Mouse (Mus musculus) intestine, embryonic 16.5 days (tissue): ENCODE results near the gene Rasa4. TPM values are rescaled to one million over a fixed set of nuclear protein-coding genes. Genes with fewer than 3 reads are reported as not detected.
"Not testable (repeated sequence)": the region's sequence is repeated elsewhere in the genome, so short reads cannot be mapped to it uniquely, and the experiment has no call there.

ENCODE experiments used
- ATAC-seq: fragments of 200-750 bp; cut with Nextera tagmentation; 2 replicates; pipeline ENCODE4 v1.8.0; 2017; ENCODE audit warnings: moderate TSS enrichment, moderate library complexity
- H3K27ac ChIP-seq: fragments of 300-500 bp; sonication (generic); 2 replicates; pipeline ENCODE4 v1.5.1; 2014; ENCODE audit warnings: mild to moderate bottlenecking, low read length
- H3K27me3 ChIP-seq: fragments of 300-500 bp; sonication (generic); replicated peaks from 2 replicates; pipeline ENCODE4 v1.6.1; 2014; ENCODE audit warnings: low read length, control low read depth, mixed read lengths; ENCODE audit not compliant: control insufficient read depth, insufficient read depth
- H3K36me3 ChIP-seq: fragments of 300-500 bp; sonication (generic); 2 replicates; pipeline ENCODE4 v1.6.1; 2014; ENCODE audit warnings: low read length, control low read depth; ENCODE audit not compliant: control insufficient read depth, insufficient read depth
- H3K4me1 ChIP-seq: fragments of 300-500 bp; sonication (generic); 2 replicates; pipeline ENCODE4 v1.6.1; 2014; ENCODE audit warnings: low read length, control low read depth, mixed read lengths; ENCODE audit not compliant: control insufficient read depth, insufficient read depth
- H3K4me2 ChIP-seq: fragments of 300-500 bp; sonication (generic); 2 replicates; pipeline ENCODE4 v1.6.1; 2014; ENCODE audit warnings: low read depth, low read length, control low read depth
- H3K4me3 ChIP-seq: fragments of 300-500 bp; sonication (generic); 2 replicates; pipeline ENCODE4 v1.5.1; 2014; ENCODE audit warnings: mild to moderate bottlenecking, low read length
- H3K9ac ChIP-seq: fragments of 300-500 bp; sonication (generic); 2 replicates; pipeline ENCODE4 v1.6.1; 2014; ENCODE audit warnings: low read depth, low read length
- H3K9me3 ChIP-seq: fragments of 300-500 bp; sonication (generic); 2 replicates; pipeline ENCODE4 v1.6.1; 2016; ENCODE audit warnings: low read length, control low read depth; ENCODE audit not compliant: control insufficient read depth
- WGBS: fragments of 180-500 bp; shearing (Covaris S2); extraction: QIAGEN DNeasy Blood & Tissue Kit; methylation state at CpG from one replicate; pipeline ENCODE4 v1.1.7; 2014; 5-methylcytosine and 5-hydroxymethylcytosine counted together
- polyA plus RNA-seq: library from polyadenylated mRNA; unstranded; fragments of >200 nt; fragmentation: Nextera tagmentation; extraction: Ambion mirVana; gene quantifications from 2 replicates; pipeline ENCODE4 v1.2.1, GENCODE M21; 2015

Gene Rasa4
- polyA plus RNA-seq, 1 experiment from 2014 or later = 18.5 TPM

- Histone ChIP-seq H3K27ac (no peak overlapping the region), H3K4me1 (peaks cover 11% of the 10 kb centered on the region; the same call in 1 of the 2 replicates), H3K9me3 (no peaks in the 10 kb centered on the region), H3K36me3 (no peaks in the 10 kb centered on the region), H3K4me2 (no peak overlapping the region), H3K9ac (no peak overlapping the region), H3K4me3 (no peak overlapping the region), H3K27me3 (no peaks in the 10 kb centered on the region)
- 85% methylated on average over 10 of the region's 10 CpGs for WGBS
- ATAC-seq = no peak
Measured at GRCm38 (mm10) chr5:136098536-136098935, 14.8 kb downstream of the Rasa4 start.

- peak overlapping the region; percentile 72 for H3K4me2 ChIP-seq
- 10% methylated on average over 41 of the region's 41 CpGs for WGBS
- H3K9me3 ChIP-seq = no peaks in the 10 kb centered on the region
- no peaks in the 10 kb centered on the region for H3K36me3 ChIP-seq
- no peaks in the 10 kb centered on the region for H3K27me3 ChIP-seq
- H3K27ac ChIP-seq = no peak overlapping the region
- peak overlapping the region; percentile 51; the same call in 1 of the 2 replicates for H3K9ac ChIP-seq
- peak overlapping the region; percentile 36 for H3K4me3 ChIP-seq
- H3K4me1 ChIP-seq = peaks cover 11% of the 10 kb centered on the region; the same call in 1 of the 2 replicates
- ATAC-seq = peak; percentile 79
Measured at GRCm38 (mm10) chr5:136102099-136102820, 18.5 kb downstream of the Rasa4 start.

- ATAC-seq = no peak
- 89% methylated on average over 5 of the region's 5 CpGs for WGBS
- no peaks in the 10 kb centered on the region for H3K27me3 ChIP-seq
- H3K4me3 ChIP-seq = no peak overlapping the region
- no peak overlapping the region for H3K4me2 ChIP-seq
- peaks cover 11% of the 10 kb centered on the region; the same call in 1 of the 2 replicates for H3K4me1 ChIP-seq
- H3K36me3 ChIP-seq = no peaks in the 10 kb centered on the region
- no peak overlapping the region for H3K9ac ChIP-seq
- no peak overlapping the region for H3K27ac ChIP-seq
- no peaks in the 10 kb centered on the region for H3K9me3 ChIP-seq
Measured at GRCm38 (mm10) chr5:136104511-136104910, 20.8 kb downstream of the Rasa4 start.

- H3K4me1 ChIP-seq = no peaks in the 10 kb centered on the region
- H3K4me3 ChIP-seq = no peak overlapping the region
- 45% methylated on average over 2 of the region's 2 CpGs for WGBS
- H3K36me3 ChIP-seq = no peaks in the 10 kb centered on the region
- no peaks in the 10 kb centered on the region for H3K27me3 ChIP-seq
- H3K27ac ChIP-seq = no peak overlapping the region
- no peak for ATAC-seq
- no peak overlapping the region for H3K9ac ChIP-seq
- no peaks in the 10 kb centered on the region for H3K9me3 ChIP-seq
- H3K4me2 ChIP-seq = no peak overlapping the region
Measured at GRCm38 (mm10) chr5:136108486-136108885, 24.8 kb downstream of the Rasa4 start.

GRCm38 (mm10) chr5:136109042-136109441, 25.3 kb downstream of the Rasa4 start:
- H3K9ac ChIP-seq = no peak overlapping the region
- H3K27ac ChIP-seq = no peak overlapping the region
- WGBS = 75% methylated on average over 3 of the region's 3 CpGs
- no peaks in the 10 kb centered on the region for H3K4me1 ChIP-seq
- H3K27me3 ChIP-seq = no peaks in the 10 kb centered on the region
- no peak overlapping the region for H3K4me3 ChIP-seq
- H3K36me3 ChIP-seq = no peaks in the 10 kb centered on the region
- no peak for ATAC-seq
- H3K4me2 ChIP-seq = no peak overlapping the region
- no peaks in the 10 kb centered on the region for H3K9me3 ChIP-seq

- H3K9ac ChIP-seq, H3K27me3 ChIP-seq, ATAC-seq, H3K4me3 ChIP-seq, H3K9me3 ChIP-seq, H3K27ac ChIP-seq, H3K36me3 ChIP-seq, H3K4me2 ChIP-seq: not testable (repeated sequence)
- peaks cover 15% of the 10 kb centered on the region for H3K4me1 ChIP-seq
- WGBS = 32% methylated on average over 4 of the region's 4 CpGs
Measured at GRCm38 (mm10) chr5:136113546-136113945, 29.8 kb downstream of the Rasa4 start.

GRCm38 (mm10) chr5:136115891-136116783, 32.4 kb downstream of the Rasa4 start, which contains the start of gene Polr2j:
TSS of gene Polr2j (plus strand) at chr5:136116631.
- H3K4me1 ChIP-seq = peaks cover 15% of the 10 kb centered on the region
- ATAC-seq = peak; percentile 98
- 3% methylated on average over 42 of the region's 42 CpGs for WGBS
- peak within 1 kb of the TSS; percentile 85 for H3K9ac ChIP-seq
- H3K27me3 ChIP-seq = no peaks in the 10 kb centered on the region
- H3K36me3 ChIP-seq = no peaks in the 10 kb centered on the region
- no peaks in the 10 kb centered on the region for H3K9me3 ChIP-seq
- H3K4me2 ChIP-seq = peak within 1 kb of the TSS; percentile 93
- peak within 1 kb of the TSS; percentile 72 for H3K4me3 ChIP-seq
- H3K27ac ChIP-seq = 0 out of 2 replicates have a peak within 1 kb of the TSS, but pooled peaks have one; percentile 30

- WGBS = under 1% methylated on average over 22 of the region's 22 CpGs
- Histone ChIP-seq H3K27ac (0 out of 2 replicates have a peak overlapping the region, but pooled peaks have one; percentile 30), H3K4me1 (peaks cover 15% of the 10 kb centered on the region), H3K4me3 (peak overlapping the region; percentile 72), H3K9ac (peak overlapping the region; percentile 85), H3K36me3 (no peaks in the 10 kb centered on the region), H3K4me2 (peak overlapping the region; percentile 89), H3K9me3 (no peaks in the 10 kb centered on the region), H3K27me3 (no peaks in the 10 kb centered on the region)
- ATAC-seq = peak; percentile 79
Measured at GRCm38 (mm10) chr5:136116784-136117112, 33.0 kb downstream of the Rasa4 start.

- Histone ChIP-seq H3K9ac (no peak overlapping the region), H3K36me3 (peaks cover 8% of the 10 kb centered on the region), H3K4me2 (no peak overlapping the region), H3K27me3 (no peaks in the 10 kb centered on the region), H3K9me3 (no peaks in the 10 kb centered on the region), H3K4me3 (no peak overlapping the region), H3K4me1 (peaks cover 10% of the 10 kb centered on the region), H3K27ac (no peak overlapping the region)
- WGBS = 80% methylated on average over 10 of the region's 10 CpGs
- no peak for ATAC-seq
Measured at GRCm38 (mm10) chr5:136122165-136122564, 38.4 kb downstream of the Rasa4 start.
